Mouse (Mus musculus) ES-E14 (cell line): ENCODE results near the gene Utp3.

Source experiments
- CHD2 ChIP-seq: IDR thresholded peaks from 2 replicates; pipeline ENCODE4 v1.6.1; 2014; ENCODE audit warnings: mild to moderate bottlenecking, low read depth, low read length, inconsistent platforms
- MAFK ChIP-seq: IDR thresholded peaks from 2 replicates; pipeline ENCODE4 v1.6.1; 2014; ENCODE audit warnings: mild to moderate bottlenecking, low read depth, low read length, inconsistent platforms; ENCODE audit not compliant: insufficient read depth
- ZC3H11A ChIP-seq: IDR thresholded peaks from 2 replicates; pipeline ENCODE4 v1.6.1; 2012; ENCODE audit warnings: low read depth, mild to moderate bottlenecking, inconsistent platforms, low read length, borderline replicate concordance
- ZNF384 ChIP-seq: IDR thresholded peaks from 2 replicates; pipeline ENCODE4 v1.6.1; 2012; ENCODE audit warnings: low read depth, low read length, inconsistent platforms

- no peak for TF ChIP-seq MAFK
- no peak for TF ChIP-seq ZC3H11A
- no peak for TF ChIP-seq ZNF384
- TF ChIP-seq CHD2, result no peak
These were observed 15.3 kb downstream of the Utp3 start for GRCm38 (mm10) chr5:88569541-88569940.
